Mouse (Mus musculus) embryonic fibroblast, embryonic 13.5 days (primary cell): ENCODE results near the gene Tepsin. TPM values are rescaled to one million over a fixed set of nuclear protein-coding genes. Genes with fewer than 3 reads are reported as not detected.
A peak's percentile ranks its signal among the peaks of the same experiment; 100 is the strongest.

ENCODE experiments used
- H3K27ac ChIP-seq: 2 replicates; pipeline ENCODE4 v1.5.1; 2012; ENCODE audit warnings: low read length, control low read depth, inconsistent platforms; ENCODE audit not compliant: insufficient read depth
- H3K4me1 ChIP-seq: 2 replicates; pipeline ENCODE4 v1.6.1; 2011; ENCODE audit warnings: low read length; ENCODE audit not compliant: control insufficient read depth, insufficient read depth
- H3K4me3 ChIP-seq: 2 replicates; pipeline ENCODE4 v1.5.1; 2011; ENCODE audit warnings: mild to moderate bottlenecking, control low read depth, low read length; ENCODE audit not compliant: insufficient read depth
- CTCF ChIP-seq: IDR thresholded peaks from 2 replicates; pipeline ENCODE4 v1.5.1; 2011; ENCODE audit warnings: mild to moderate bottlenecking, control low read depth, low read length, moderate library complexity, borderline replicate concordance; ENCODE audit not compliant: insufficient read depth
- POLR2A ChIP-seq: IDR thresholded peaks from 2 replicates; pipeline ENCODE4 v1.6.1; 2011; ENCODE audit warnings: low read depth, mild to moderate bottlenecking, control low read depth, low read length, moderate library complexity
- polyA plus RNA-seq: library from polyadenylated mRNA; stranded (reverse); fragments of >200 nt; gene quantifications from 2 replicates; pipeline ENCODE4 v1.2.4, GENCODE M21; 2011; ENCODE audit warnings: low read depth; ENCODE audit not compliant: missing spikeins, insufficient read length

Gene Tepsin
- polyA plus RNA-seq, 1 experiment = 12.2 TPM

DNA sequence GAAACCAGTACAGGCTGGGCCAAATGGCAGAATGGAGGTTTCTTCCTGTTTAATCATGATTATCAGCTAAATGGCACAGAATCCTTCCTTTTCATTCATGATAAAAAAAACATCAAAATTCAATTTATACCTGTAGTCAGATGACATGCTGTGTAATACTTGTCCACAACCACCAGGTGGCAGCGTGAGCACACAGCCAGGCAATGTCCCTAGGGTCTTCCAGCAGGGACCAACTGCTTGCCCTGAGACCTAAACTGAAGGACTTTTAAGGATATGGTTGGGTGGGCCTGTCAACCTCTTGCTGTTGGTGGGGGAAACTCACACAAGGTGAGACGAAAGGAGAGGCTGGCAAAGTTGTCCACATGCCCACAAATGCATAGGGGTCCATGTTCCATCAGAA is 12.5 kb upstream of the Tepsin start:
- TF ChIP-seq POLR2A (no peak), CTCF (peak; percentile 97)
- H3K4me3 ChIP-seq = no peak overlapping the region
- no peak overlapping the region for H3K27ac ChIP-seq
- H3K4me1 ChIP-seq = no peaks in the 10 kb centered on the region

- Histone ChIP-seq H3K27ac (no peak overlapping the region), H3K4me3 (no peak overlapping the region), H3K4me1 (no peaks in the 10 kb centered on the region)
- TF ChIP-seq CTCF = peak; percentile 33; the same call in 1 of the 2 replicates
- TF ChIP-seq POLR2A = no peak
These were observed 12.0 kb upstream of the Tepsin start for GRCm38 (mm10) chr11:120110554-120110953.

GRCm38 (mm10) chr11:120109558-120110210 is 11.2 kb upstream of the Tepsin start:
- TF ChIP-seq POLR2A (no peak), CTCF (no peak)
- no peaks in the 10 kb centered on the region for H3K4me1 ChIP-seq
- no peak overlapping the region for H3K4me3 ChIP-seq
- H3K27ac ChIP-seq = no peak overlapping the region

- TF ChIP-seq CTCF (no peak), POLR2A (no peak)
- H3K4me3 ChIP-seq = no peak overlapping the region
- no peak overlapping the region for H3K27ac ChIP-seq
- H3K4me1 ChIP-seq = no peaks in the 10 kb centered on the region
These were observed 9.3 kb upstream of the Tepsin start for GRCm38 (mm10) chr11:120107796-120108195.

- no peak overlapping the region for H3K27ac ChIP-seq
- no peak overlapping the region for H3K4me3 ChIP-seq
- H3K4me1 ChIP-seq = no peaks in the 10 kb centered on the region
- TF ChIP-seq CTCF (no peak), POLR2A (no peak)
These were observed 8.5 kb upstream of the Tepsin start for GRCm38 (mm10) chr11:120107026-120107425.

DNA sequence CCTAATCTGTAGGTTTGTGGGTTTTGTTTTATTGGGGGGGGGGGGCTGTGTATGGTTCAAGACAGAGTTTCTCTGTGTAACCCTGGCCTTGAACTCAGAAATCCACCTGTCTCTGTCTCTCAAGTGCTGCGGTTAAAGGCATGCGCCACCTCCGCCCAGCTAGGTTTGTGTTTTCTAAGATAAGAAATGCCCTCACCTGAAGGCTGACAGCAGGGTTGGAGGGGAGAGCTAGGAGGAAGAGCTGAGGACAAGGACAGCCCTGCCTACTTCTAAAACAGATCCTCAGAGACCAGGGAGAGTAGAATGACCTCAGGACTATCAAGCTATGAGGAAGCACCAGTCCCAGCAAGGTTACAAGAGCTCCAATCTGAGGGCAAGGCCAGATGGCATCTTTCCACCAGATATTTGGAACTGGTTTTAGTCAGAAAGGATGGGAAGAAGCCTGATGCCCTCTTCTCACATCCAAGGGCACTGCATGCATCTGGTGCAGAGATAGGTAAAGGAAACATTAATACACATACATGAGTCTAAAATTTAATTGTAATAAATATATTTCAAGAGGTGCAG is 5.0 kb upstream of the Tepsin start:
- TF ChIP-seq CTCF = no peak
- TF ChIP-seq POLR2A = no peak
- Histone ChIP-seq H3K27ac (no peak overlapping the region), H3K4me3 (no peak overlapping the region), H3K4me1 (no peaks in the 10 kb centered on the region)

DNA sequence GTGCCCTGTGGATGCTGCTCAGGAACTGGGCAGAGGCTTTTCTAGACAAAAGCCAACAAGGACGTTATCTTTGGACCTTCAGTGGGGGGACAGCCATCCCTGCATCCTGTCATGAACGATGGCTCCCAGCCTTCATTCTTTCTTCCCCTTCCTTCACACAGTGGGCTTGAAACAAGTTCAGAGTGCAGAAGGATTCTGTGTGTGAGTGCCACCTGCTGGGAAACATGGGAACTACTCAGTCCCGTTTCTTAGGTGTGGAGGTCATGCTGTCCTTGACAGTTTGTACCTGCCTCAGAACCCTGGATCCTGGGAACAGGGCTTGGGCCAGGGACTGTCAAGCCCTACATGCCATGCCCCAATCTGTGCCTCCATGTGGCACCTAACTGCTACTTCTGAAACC is 2.5 kb upstream of the Tepsin start:
- Histone ChIP-seq H3K27ac (no peak overlapping the region), H3K4me1 (peaks cover 5% of the 10 kb centered on the region; the same call in 1 of the 2 replicates), H3K4me3 (no peak overlapping the region)
- no peak for TF ChIP-seq POLR2A
- peak; percentile 54; the same call in 1 of the 2 replicates for TF ChIP-seq CTCF

GRCm38 (mm10) chr11:120092817-120093591 is 5.5 kb downstream of the Tepsin start:
- Histone ChIP-seq H3K4me1 (peaks cover 5% of the 10 kb centered on the region; the same call in 1 of the 2 replicates), H3K4me3 (no peak overlapping the region)
- TF ChIP-seq POLR2A (no peak), CTCF (peak; percentile 26; the same call in 1 of the 2 replicates)

GRCm38 (mm10) chr11:120090661-120091060 is 7.9 kb downstream of the Tepsin start:
- Histone ChIP-seq H3K27ac (no peak overlapping the region), H3K4me1 (no peaks in the 10 kb centered on the region), H3K4me3 (no peak overlapping the region)
- TF ChIP-seq CTCF = no peak
- no peak for TF ChIP-seq POLR2A

More at GRCm38 (mm10) chr11:120092817-120093591, 5.5 kb downstream of the Tepsin start:
- H3K27ac ChIP-seq = no peak overlapping the region
